21 mouse cellular contexts compared by ENCODE assay signal in genomic region chr19:23984186-23984585, GRCm38 (mm10). TPM values are rescaled to one million over a fixed set of nuclear protein-coding genes. Genes with fewer than 3 reads are reported as not detected.
"Had no signal": no experiment of that assay in that cellular context is flagged by ENCODE, and none has a peak within 500 bp of the region (broad histone marks: within the 10 kb centered on the region; RNA-seq: fewer than 3 reads in every experiment).

No protein-coding gene starts in this region.

- ATAC-seq: liver, postnatal 0 days; lung, postnatal 0 days; midbrain, embryonic 13.5 days; midbrain, embryonic 16.5 days had no signal

- H3K9me3 ChIP-seq: liver, embryonic 15.5 days; lung, embryonic 15.5 days; midbrain, embryonic 13.5 days; neural tube, embryonic 12.5 days; stomach, embryonic 15.5 days had no signal

- H3K27ac ChIP-seq: liver, embryonic 15.5 days; lung, embryonic 15.5 days; macrophage; neural tube, embryonic 12.5 days; stomach, embryonic 15.5 days; stomach, postnatal 0 days had no signal

- H3K4me3 ChIP-seq: liver, embryonic 15.5 days; lung, embryonic 15.5 days; megakaryocyte, embryonic 14.5 days; midbrain, embryonic 13.5 days; neural tube, embryonic 12.5 days; stomach, embryonic 15.5 days had no signal

- H3K4me2 ChIP-seq: liver, embryonic 15.5 days; lung, embryonic 15.5 days; midbrain, embryonic 13.5 days; neural tube, embryonic 12.5 days; stomach, embryonic 15.5 days had no signal

- H3K36me3 ChIP-seq: liver, embryonic 15.5 days; lung, embryonic 15.5 days; midbrain, embryonic 13.5 days; neural tube, embryonic 12.5 days; stomach, embryonic 15.5 days had no signal

- H3K9ac ChIP-seq: liver, embryonic 15.5 days; liver, postnatal 0 days; lung, embryonic 15.5 days; midbrain, embryonic 13.5 days; neural tube, embryonic 12.5 days; stomach, embryonic 15.5 days had no signal

- DNase-seq: liver, postnatal 0 days; lung, adult 2 months; lung, postnatal 14 days; lung, postnatal 36 days; right cerebral cortex, postnatal 14 days; thymus, adult 2 months; thymus, postnatal 25 days; thymus, postnatal 4 days had no signal

- H3K27me3 ChIP-seq: liver, embryonic 15.5 days; lung, embryonic 15.5 days; megakaryocyte, embryonic 14.5 days; midbrain, embryonic 13.5 days; neural tube, embryonic 12.5 days; stomach, embryonic 15.5 days had no signal

- H3K4me1 ChIP-seq: liver, embryonic 15.5 days; lung, embryonic 15.5 days; megakaryocyte, embryonic 14.5 days; neural tube, embryonic 12.5 days; stomach, embryonic 15.5 days had no signal

RNA-seq across cellular contexts. Expression of gene Fam189a2, which starts 46.6 kb away (rescaled TPM):
- total RNA-seq: megakaryocyte progenitor cell, adult 5-6 weeks; monocyte, adult 5-6 weeks; neutrophil, adult 5-6 weeks had no signal
- polyA plus RNA-seq: macrophage had no signal
